Mouse (Mus musculus) megakaryocyte, embryonic 14.5 days (primary cell): ENCODE measurements around the gene 4930524B15Rik.

Experiments used
- FLI1 ChIP-seq: IDR thresholded peaks from 2 replicates; pipeline ENCODE4 v1.6.1; 2012; ENCODE audit warnings: low read length, inconsistent platforms, mixed read lengths
- GATA1 ChIP-seq: IDR thresholded peaks from 3 replicates; pipeline ENCODE4 v1.6.1; 2012; ENCODE audit warnings: mixed read lengths, low read length, inconsistent platforms, borderline replicate concordance

DNA sequence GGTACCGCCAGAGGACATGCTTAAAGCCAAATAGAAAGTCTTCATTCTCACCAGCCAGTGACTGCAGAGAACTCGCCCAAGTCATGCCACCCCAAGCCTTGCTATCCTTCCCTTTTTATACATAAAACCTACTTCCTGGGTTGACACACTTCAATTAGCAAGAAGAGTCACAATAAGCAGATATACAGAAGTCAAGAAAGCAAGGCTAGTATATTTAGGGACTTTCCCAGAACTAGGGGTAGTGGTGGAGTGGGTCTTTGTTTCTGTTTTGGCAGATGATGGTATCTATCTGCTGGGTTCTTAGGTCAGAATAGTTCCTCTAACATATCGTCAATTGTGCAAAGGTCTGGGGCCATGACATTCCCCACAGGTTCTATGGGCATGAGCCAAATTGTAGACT lies 27.1 kb downstream of the 4930524B15Rik start:
- TF ChIP-seq GATA1: no peak
- TF ChIP-seq FLI1: no peak
